In the genomic region with DNA sequence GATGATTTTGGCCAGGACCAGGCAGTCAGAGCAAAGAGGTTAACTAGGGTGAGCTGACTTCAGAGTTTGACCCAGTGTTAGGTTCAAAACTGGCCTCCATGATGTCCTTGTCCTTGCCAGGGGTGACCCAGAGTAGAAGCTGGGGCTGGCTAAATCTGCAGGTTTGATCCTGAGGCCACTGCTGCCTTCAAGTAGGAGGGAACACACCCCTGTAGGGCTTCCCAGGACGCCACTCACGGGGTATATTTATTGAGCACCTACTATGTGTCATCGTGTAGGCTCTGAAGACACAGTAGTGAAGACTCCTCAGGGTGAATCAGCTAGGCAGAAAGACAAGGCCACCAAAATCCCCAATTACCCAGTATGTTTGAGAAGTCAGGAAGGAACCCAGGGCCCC, we compare ENCODE assay signal across 8 mouse cellular contexts. TPM values are rescaled to one million over a fixed set of nuclear protein-coding genes. Genes with fewer than 3 reads are reported as not detected.
DNase-seq lines count a peak whose midpoint lies in the region; ATAC-seq and TF ChIP-seq lines count a peak whose summit lies in the region.

No protein-coding gene starts in this region.

- no peaks in the 10 kb centered on the region for H3K9me3 ChIP-seq in embryonic facial prominence, embryonic 10.5 days
- no peaks in the 10 kb centered on the region for H3K9me3 ChIP-seq in midbrain, embryonic 16.5 days (replicated peaks; ENCODE audit: control insufficient read depth, low read length, poor library complexity, severe bottlenecking)

- H3K27ac ChIP-seq in layer of hippocampus, adult 2 months, result peak overlapping the region; percentile 84; the same call in 1 of the 2 replicates
- peak overlapping the region; percentile 90; the same call in 1 of the 2 replicates for H3K27ac ChIP-seq in embryonic facial prominence, embryonic 10.5 days (replicated peaks)
- H3K27ac ChIP-seq in midbrain, embryonic 16.5 days (ENCODE audit: low read length), result no peak overlapping the region

- peak overlapping the region; percentile 60 for H3K4me2 ChIP-seq in midbrain, embryonic 16.5 days (ENCODE audit: low read length)

- H3K9ac ChIP-seq in midbrain, embryonic 16.5 days (ENCODE audit: low read depth, low read length), result no peak overlapping the region

- no peaks in the 10 kb centered on the region for H3K36me3 ChIP-seq in embryonic facial prominence, embryonic 10.5 days (replicated peaks)
- H3K36me3 ChIP-seq in midbrain, embryonic 16.5 days (ENCODE audit: control insufficient read depth, insufficient read depth, low read length), result no peaks in the 10 kb centered on the region

- WGBS in embryonic facial prominence, embryonic 10.5 days, result 54% methylated on average over 3 of the region's 3 CpGs
- 49% methylated on average over 3 of the region's 3 CpGs for WGBS in midbrain, embryonic 16.5 days

- DNase-seq in layer of hippocampus, adult 2 months (ENCODE audit: low spot score in 2 of 2), result no peak
- no peak for DNase-seq in layer of hippocampus, postnatal 10 days (ENCODE audit: low spot score in 2 of 2)
- no peak for DNase-seq in embryonic facial prominence, embryonic 10.5 days (ENCODE audit: low spot score)
- no peak for DNase-seq in MN1 (ENCODE audit: low spot score)
- DNase-seq in thymus, postnatal 0 days (ENCODE audit: low spot score), result no peak
- no peak for DNase-seq in ovary, postnatal 36 days (ENCODE audit: low spot score)

- H3K4me1 ChIP-seq in embryonic facial prominence, embryonic 10.5 days, result peaks cover 22% of the 10 kb centered on the region
- H3K4me1 ChIP-seq in midbrain, embryonic 16.5 days (ENCODE audit: control insufficient read depth, insufficient read depth, low read length), result peaks cover 6% of the 10 kb centered on the region; the same call in 1 of the 2 replicates

- 0 out of 2 replicates have a peak, but pooled peaks cover 9% of the 10 kb centered on the region for H3K27me3 ChIP-seq in embryonic facial prominence, embryonic 10.5 days (replicated peaks; ENCODE audit: low read depth, poor library complexity, severe bottlenecking)
- no peaks in the 10 kb centered on the region for H3K27me3 ChIP-seq in midbrain, embryonic 16.5 days (ENCODE audit: control insufficient read depth, insufficient read depth, low read depth, low read length)

- TF ChIP-seq CTCF in layer of hippocampus, adult 2 months (conservative IDR thresholded peaks at IDR 0.05), result no peak

- ATAC-seq in inflammation-experienced regulatory T-cells, adult 6 months, result peak; percentile 2
- no peak for ATAC-seq in midbrain, embryonic 16.5 days

- H3K4me3 ChIP-seq in layer of hippocampus, adult 2 months, result peak overlapping the region; percentile 64
- H3K4me3 ChIP-seq in embryonic facial prominence, embryonic 10.5 days, result peak overlapping the region; percentile 69
- H3K4me3 ChIP-seq in midbrain, embryonic 16.5 days (ENCODE audit: low read depth, low read length), result peak overlapping the region; percentile 38

RNA-seq across cellular contexts. Expression of gene Tmco4, which starts 1.0 kb away (rescaled TPM):
- 1 to 10 TPM; 1.6 to 4.2 TPM for total RNA-seq in layer of hippocampus, adult 2 months (2021)
- total RNA-seq in layer of hippocampus, postnatal 10 days (2021), result 1 to 10 TPM; 1.5 to 1.8 TPM
- polyA plus RNA-seq in embryonic facial prominence, embryonic 10.5 days (2016; fragmentation: Nextera tagmentation; extraction: Ambion mirVana), result 1.1 and 1.6 TPM in 2 replicates
- polyA plus RNA-seq in inflammation-experienced regulatory T-cells, adult 6 months (2017; shearing (Covaris generic)), result 10 to 100 TPM; 23.3 to 30.2 (median 30.0) TPM
- polyA plus RNA-seq in midbrain, embryonic 16.5 days (2015; fragmentation: Nextera tagmentation; extraction: Ambion mirVana), result 0.62 and 0.84 TPM in 2 replicates
- 10.7 and 11.4 TPM in 2 replicates for polyA plus RNA-seq in thymus, postnatal 0 days (2015; fragmentation: Nextera tagmentation; extraction: Ambion mirVana)

RNA-seq across cellular contexts. Expression of gene Rnf186, which starts 6.8 kb away (rescaled TPM):
- total RNA-seq in layer of hippocampus, adult 2 months (2021), result not detected
- total RNA-seq in layer of hippocampus, postnatal 10 days (2021), result not detected
- not detected in 2 replicates for polyA plus RNA-seq in embryonic facial prominence, embryonic 10.5 days (2016; fragmentation: Nextera tagmentation; extraction: Ambion mirVana)
- not detected for polyA plus RNA-seq in inflammation-experienced regulatory T-cells, adult 6 months (2017; shearing (Covaris generic))
- not detected in 2 replicates for polyA plus RNA-seq in midbrain, embryonic 16.5 days (2015; fragmentation: Nextera tagmentation; extraction: Ambion mirVana)
- 0.61 and 1.1 TPM in 2 replicates for polyA plus RNA-seq in thymus, postnatal 0 days (2015; fragmentation: Nextera tagmentation; extraction: Ambion mirVana)

RNA-seq across cellular contexts. Expression of gene Otud3, which starts 60.0 kb away (rescaled TPM):
- total RNA-seq in layer of hippocampus, adult 2 months (2021), result 10 to 100 TPM; 10.4 to 13.9 TPM
- 10 to 100 TPM; 12.3 to 13.1 TPM for total RNA-seq in layer of hippocampus, postnatal 10 days (2021)
- 3.8 and 4.9 TPM in 2 replicates for polyA plus RNA-seq in embryonic facial prominence, embryonic 10.5 days (2016; fragmentation: Nextera tagmentation; extraction: Ambion mirVana)
- polyA plus RNA-seq in inflammation-experienced regulatory T-cells, adult 6 months (2017; shearing (Covaris generic)), result under 1 TPM in 2 of 3 experiments, not detected in 1; 0.29 to 0.54 TPM
- 2.3 and 2.4 TPM in 2 replicates for polyA plus RNA-seq in midbrain, embryonic 16.5 days (2015; fragmentation: Nextera tagmentation; extraction: Ambion mirVana)
- polyA plus RNA-seq in thymus, postnatal 0 days (2015; fragmentation: Nextera tagmentation; extraction: Ambion mirVana), result 3.9 and 4.4 TPM in 2 replicates
